Mouse (Mus musculus) mammary gland, adult 2 months (tissue): Measurements from ENCODE around the gene 4930444G20Rik. TPM values are rescaled to one million over a fixed set of nuclear protein-coding genes. Genes with fewer than 3 reads are reported as not detected.

Source experiments
- polyA plus RNA-seq: library from polyadenylated mRNA; depleted of rRNA; stranded (reverse); fragments of >200 nt; gene quantifications from 2 replicates; pipeline ENCODE4 v1.2.3, GENCODE M21; 2012; ENCODE audit warnings: low replicate concordance; rRNA removed

Gene 4930444G20Rik
- polyA plus RNA-seq = not detected in 2 replicates

DNA sequence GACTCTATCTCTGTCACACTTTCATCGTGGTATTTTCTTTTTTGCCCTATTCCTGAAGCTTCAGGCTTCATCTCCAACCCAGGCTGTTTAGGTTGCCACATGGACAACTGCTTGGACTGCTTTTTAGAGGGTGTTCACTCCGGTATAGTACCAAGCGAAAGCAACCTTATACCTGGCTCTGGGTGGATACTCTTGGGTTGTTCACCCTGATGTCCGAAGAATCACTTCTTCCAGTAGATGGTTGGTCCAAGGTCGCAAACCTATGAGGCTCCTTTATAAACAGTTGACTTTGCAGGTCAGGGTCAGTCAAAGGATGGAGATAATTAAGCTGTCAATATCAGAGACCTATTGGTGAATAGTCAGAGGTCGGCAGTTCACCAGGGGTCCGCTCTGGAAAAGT lies at the start of gene 4930444G20Rik:
4930444G20Rik (minus strand) TSS at position 101 of the 400 bp plus-strand sequence.

Other genes with a start within 250 kb of the 4930444G20Rik start
- 16.4 and 39.6 TPM in 2 replicates for gene Sgk1, start 185.9 kb downstream of the 4930444G20Rik start, polyA plus RNA-seq
- gene E030030I06Rik, start 81.2 kb upstream of the 4930444G20Rik start, polyA plus RNA-seq = 4.2 and 23.0 TPM in 2 replicates
- 0.84 and 1.4 TPM in 2 replicates for gene Raet1e, start 90.5 kb upstream of the 4930444G20Rik start, polyA plus RNA-seq
- 0.17 TPM in 1 of 2 replicates, not detected in the other for gene H60b, start 90.5 kb upstream of the 4930444G20Rik start, polyA plus RNA-seq